Mouse (Mus musculus): ENCODE results near the gene Mesd. TPM values are rescaled to one million over a fixed set of nuclear protein-coding genes. Genes with fewer than 3 reads are reported as not detected.

The Mesd gene
- polyA plus RNA-seq, 1 experiment from 2014 or later = 71.5 TPM

GRCm38 (mm10) chr7:83921637-83922036 lies 37.4 kb downstream of the Mesd start:
- no peaks in the 10 kb centered on the region for H3K4me1 ChIP-seq (ENCODE audit: control insufficient read depth in 2 of 2, insufficient read depth in 2 of 2, low read length in 2 of 2)
- H3K27ac ChIP-seq (replicated peaks in 1 of 2; ENCODE audit: control insufficient read depth in 1 of 2, insufficient read depth in 1 of 2, low read depth in 2 of 2, low read length in 2 of 2) = no peak overlapping the region
- no peaks in the 10 kb centered on the region for H3K9me3 ChIP-seq (ENCODE audit: control insufficient read depth, low read length)
- no peak for ATAC-seq (ENCODE audit: insufficient number of reproducible peaks, insufficient read depth, low FRiP score, low read depth)
- 0 out of 2 replicates have a peak, but pooled peaks cover 3% of the 10 kb centered on the region for H3K27me3 ChIP-seq (ENCODE audit: control insufficient read depth, insufficient read depth, low read length)
- no peak overlapping the region for H3K9ac ChIP-seq (ENCODE audit: low read length)
- no peaks in the 10 kb centered on the region for H3K36me3 ChIP-seq (ENCODE audit: control insufficient read depth, insufficient read depth, low read length)
- H3K4me3 ChIP-seq (ENCODE audit: control insufficient read depth in 1 of 2, insufficient read depth in 1 of 2, low read depth in 1 of 2, low read length in 2 of 2) = no peak overlapping the region
- 47% methylated on average over 3 of the region's 3 CpGs for WGBS
- H3K4me2 ChIP-seq (ENCODE audit: low read length) = no peak overlapping the region

GRCm38 (mm10) chr7:83939017-83939721 lies 54.9 kb downstream of the Mesd start:
- no peak overlapping the region for H3K9ac ChIP-seq (ENCODE audit: low read length)
- no peaks in the 10 kb centered on the region for H3K9me3 ChIP-seq (ENCODE audit: control insufficient read depth, low read length)
- H3K4me2 ChIP-seq (ENCODE audit: low read length) = no peak overlapping the region
- H3K4me3 ChIP-seq (ENCODE audit: control insufficient read depth in 1 of 2, insufficient read depth in 1 of 2, low read depth in 1 of 2, low read length in 2 of 2) = no peak overlapping the region
- no peak overlapping the region for H3K27ac ChIP-seq (replicated peaks in 1 of 2; ENCODE audit: control insufficient read depth in 1 of 2, insufficient read depth in 1 of 2, low read depth in 2 of 2, low read length in 2 of 2)
- H3K27me3 ChIP-seq (ENCODE audit: control insufficient read depth, insufficient read depth, low read length) = no peaks in the 10 kb centered on the region
- 0 out of 4 replicates have a peak, but pooled peaks cover 0 to 3% of the 10 kb centered on the region in 2 experiments for H3K4me1 ChIP-seq (ENCODE audit: control insufficient read depth in 2 of 2, insufficient read depth in 2 of 2, low read length in 2 of 2)
- no peak for ATAC-seq (ENCODE audit: insufficient number of reproducible peaks, insufficient read depth, low FRiP score, low read depth)
- 61% methylated on average over 3 of the region's 3 CpGs for WGBS
- no peaks in the 10 kb centered on the region for H3K36me3 ChIP-seq (ENCODE audit: control insufficient read depth, insufficient read depth, low read length)

- ATAC-seq (ENCODE audit: insufficient number of reproducible peaks, insufficient read depth, low FRiP score, low read depth) = no peak
- Histone ChIP-seq H3K4me3 (ENCODE audit: control insufficient read depth in 1 of 2, insufficient read depth in 1 of 2, low read depth in 1 of 2, low read length in 2 of 2) (no peak overlapping the region), H3K27ac (replicated peaks in 1 of 2; ENCODE audit: control insufficient read depth in 1 of 2, insufficient read depth in 1 of 2, low read depth in 2 of 2, low read length in 2 of 2) (no peak overlapping the region), H3K36me3 (ENCODE audit: control insufficient read depth, insufficient read depth, low read length) (no peaks in the 10 kb centered on the region), H3K9ac (ENCODE audit: low read length) (no peak overlapping the region), H3K9me3 (ENCODE audit: control insufficient read depth, low read length) (no peaks in the 10 kb centered on the region), H3K4me2 (ENCODE audit: low read length) (no peak overlapping the region), H3K4me1 (ENCODE audit: control insufficient read depth in 2 of 2, insufficient read depth in 2 of 2, low read length in 2 of 2) (peaks cover 0 to 3% of the 10 kb centered on the region in 2 experiments; a peak in 1 of 4 replicates), H3K27me3 (ENCODE audit: control insufficient read depth, insufficient read depth, low read length) (no peaks in the 10 kb centered on the region)
- WGBS = 68% methylated on average over 2 of the region's 2 CpGs
Measured at GRCm38 (mm10) chr7:83940136-83940535, 55.9 kb downstream of the Mesd start.

- H3K9me3 ChIP-seq (ENCODE audit: control insufficient read depth, low read length) = no peaks in the 10 kb centered on the region
- ATAC-seq (ENCODE audit: insufficient number of reproducible peaks, insufficient read depth, low FRiP score, low read depth) = no peak
Measured at GRCm38 (mm10) chr7:83941701-83942101, 57.4 kb downstream of the Mesd start.

GRCm38 (mm10) chr7:83948743-83949142 lies 64.5 kb downstream of the Mesd start:
- no peak overlapping the region for H3K4me2 ChIP-seq (ENCODE audit: low read length)
- peak overlapping the region; percentile 75 to 79 for H3K27ac ChIP-seq (replicated peaks in 1 of 2; ENCODE audit: control insufficient read depth in 1 of 2, insufficient read depth in 1 of 2, low read depth in 2 of 2, low read length in 2 of 2)
- 33% methylated on average over 7 of the region's 7 CpGs for WGBS
- H3K9ac ChIP-seq (ENCODE audit: low read length) = 0 out of 2 replicates have a peak overlapping the region, but pooled peaks have one; percentile 5
- peaks cover 21 to 25% of the 10 kb centered on the region in 2 experiments for H3K4me1 ChIP-seq (ENCODE audit: control insufficient read depth in 2 of 2, insufficient read depth in 2 of 2, low read length in 2 of 2)
- H3K4me3 ChIP-seq (ENCODE audit: control insufficient read depth in 1 of 2, insufficient read depth in 1 of 2, low read depth in 1 of 2, low read length in 2 of 2) = no peak overlapping the region
- no peaks in the 10 kb centered on the region for H3K27me3 ChIP-seq (ENCODE audit: control insufficient read depth, insufficient read depth, low read length)
- no peaks in the 10 kb centered on the region for H3K9me3 ChIP-seq (ENCODE audit: control insufficient read depth, low read length)
- H3K36me3 ChIP-seq (ENCODE audit: control insufficient read depth, insufficient read depth, low read length) = no peaks in the 10 kb centered on the region
- 0 out of 2 replicates have a peak, but pooled peaks have one; percentile 34 for ATAC-seq (ENCODE audit: insufficient number of reproducible peaks, insufficient read depth, low FRiP score, low read depth)

More at GRCm38 (mm10) chr7:83941701-83942101, 57.4 kb downstream of the Mesd start:
- Histone ChIP-seq H3K36me3 (ENCODE audit: control insufficient read depth, insufficient read depth, low read length) (no peaks in the 10 kb centered on the region), H3K4me2 (ENCODE audit: low read length) (no peak overlapping the region), H3K4me3 (ENCODE audit: control insufficient read depth in 1 of 2, insufficient read depth in 1 of 2, low read depth in 1 of 2, low read length in 2 of 2) (no peak overlapping the region), H3K27ac (replicated peaks in 1 of 2; ENCODE audit: control insufficient read depth in 1 of 2, insufficient read depth in 1 of 2, low read depth in 2 of 2, low read length in 2 of 2) (no peak overlapping the region), H3K4me1 (ENCODE audit: control insufficient read depth in 2 of 2, insufficient read depth in 2 of 2, low read length in 2 of 2) (peaks cover 0 to 3% of the 10 kb centered on the region in 2 experiments; a peak in 1 of 4 replicates), H3K9ac (ENCODE audit: low read length) (no peak overlapping the region), H3K27me3 (ENCODE audit: control insufficient read depth, insufficient read depth, low read length) (no peaks in the 10 kb centered on the region)
- WGBS = 78% methylated on average over 8 of the region's 8 CpGs

GRCm38 (mm10) chr7:83949662-83950061 lies 65.4 kb downstream of the Mesd start:
- Histone ChIP-seq H3K4me1 (ENCODE audit: control insufficient read depth in 2 of 2, insufficient read depth in 2 of 2, low read length in 2 of 2) (peaks cover 21 to 25% of the 10 kb centered on the region in 2 experiments), H3K9me3 (ENCODE audit: control insufficient read depth, low read length) (no peaks in the 10 kb centered on the region), H3K27me3 (ENCODE audit: control insufficient read depth, insufficient read depth, low read length) (no peaks in the 10 kb centered on the region; the same call in 1 of the 2 replicates), H3K4me2 (ENCODE audit: low read length) (no peak overlapping the region), H3K9ac (ENCODE audit: low read length) (no peak overlapping the region), H3K36me3 (ENCODE audit: control insufficient read depth, insufficient read depth, low read length) (no peaks in the 10 kb centered on the region), H3K27ac (replicated peaks in 1 of 2; ENCODE audit: control insufficient read depth in 1 of 2, insufficient read depth in 1 of 2, low read depth in 2 of 2, low read length in 2 of 2) (peak overlapping the region; percentile 75 to 79), H3K4me3 (ENCODE audit: control insufficient read depth in 1 of 2, insufficient read depth in 1 of 2, low read depth in 1 of 2, low read length in 2 of 2) (no peak overlapping the region)
- WGBS = 14% methylated on average over 6 of the region's 6 CpGs
- ATAC-seq (ENCODE audit: insufficient number of reproducible peaks, insufficient read depth, low FRiP score, low read depth) = peak; percentile 44
